Mouse (Mus musculus) heart, adult 2 months (tissue): Measurements from ENCODE around the gene Id1. TPM values are rescaled to one million over a fixed set of nuclear protein-coding genes. Genes with fewer than 3 reads are reported as not detected.

ENCODE experiments used
- DNase-seq, 2 experiments: peaks; one replicate each; pipeline ENCODE4 v3.0.0; 2021
- H3K27ac ChIP-seq: fragments of 200-600 bp; 2 replicates; pipeline ENCODE4 v1.8.1; 2022
- H3K27me3 ChIP-seq: fragments of 200-500 bp; 2 replicates; pipeline ENCODE4 v1.6.1; 2012; ENCODE audit warnings: mild to moderate bottlenecking, low read length, inconsistent platforms, mixed read lengths; ENCODE audit not compliant: control insufficient read depth, insufficient read depth
- H3K36me3 ChIP-seq: fragments of 200-500 bp; 2 replicates; pipeline ENCODE4 v1.6.1; 2012; ENCODE audit warnings: low read length, inconsistent platforms; ENCODE audit not compliant: control insufficient read depth, insufficient read depth
- H3K4me1 ChIP-seq: fragments of 200-500 bp; 2 replicates; pipeline ENCODE4 v1.6.1; 2011; ENCODE audit warnings: low read length; ENCODE audit not compliant: control insufficient read depth, insufficient read depth
- H3K4me3 ChIP-seq: fragments of 200-600 bp; 2 replicates; pipeline ENCODE4 v1.8.1; 2022
- H3K79me2 ChIP-seq: fragments of 200-500 bp; replicated peaks from 2 replicates; pipeline ENCODE4 v1.6.1; 2012; ENCODE audit warnings: mild to moderate bottlenecking, inconsistent platforms, low read length, moderate library complexity, mixed read lengths; ENCODE audit not compliant: control insufficient read depth, insufficient read depth
- H3K9ac ChIP-seq: fragments of 200-500 bp; 2 replicates; pipeline ENCODE4 v1.6.1; 2012; ENCODE audit warnings: low read depth, mild to moderate bottlenecking, control low read depth, inconsistent platforms, low read length, mixed read lengths
- CTCF ChIP-seq: fragments of 200-600 bp; IDR thresholded peaks from 2 replicates; pipeline ENCODE4 v1.8.1; 2022; ENCODE audit warnings: antibody characterized with exemption, mild to moderate bottlenecking, moderate library complexity
- EP300 ChIP-seq: fragments of 200-500 bp; IDR thresholded peaks from 2 replicates; pipeline ENCODE4 v1.6.1; 2011; ENCODE audit warnings: low read depth, low read length, control low read depth; ENCODE audit not compliant: insufficient read depth
- POLR2A ChIP-seq: fragments of 200-500 bp; IDR thresholded peaks from 2 replicates; pipeline ENCODE4 v1.6.1; 2011; ENCODE audit warnings: mild to moderate bottlenecking, low read depth, low read length, control low read depth; ENCODE audit not compliant: insufficient read depth
- WGBS: fragments of 180-500 bp; shearing (Covaris S2); methylation state at CpG from one replicate; pipeline ENCODE4 v1.1.7; 2018; 5-methylcytosine and 5-hydroxymethylcytosine counted together
- intact Hi-C: fragments of 180-260 bp; cut with DNase I; formaldehyde crosslinking; loops from one replicate; pipeline ENCODE4 v1.15.1; 2025
- polyA plus RNA-seq: library from polyadenylated mRNA; depleted of rRNA; stranded (reverse); fragments of >200 nt; gene quantifications from 2 replicates; pipeline ENCODE4 v1.2.3, GENCODE M21; 2012
- total RNA-seq, 2 experiments: library from RNA; stranded (reverse); gene quantifications; 2 replicates each; pipeline ENCODE4 v1.2.3; 2021

The Id1 gene
- total and polyA plus RNA-seq, 3 experiments = 56.5 to 113 (median 59.8) TPM

- peaks cover 3% of the 10 kb centered on the region; the same call in 1 of the 2 replicates for H3K4me1 ChIP-seq
- no peaks in the 10 kb centered on the region for H3K27me3 ChIP-seq
- 72% methylated on average over 7 of the region's 7 CpGs for WGBS
- no peak for TF ChIP-seq EP300
- no peak for TF ChIP-seq CTCF
- no peak for TF ChIP-seq POLR2A
- no peak overlapping the region for H3K9ac ChIP-seq
- no peaks in the 10 kb centered on the region for H3K36me3 ChIP-seq
- no peaks in the 10 kb centered on the region for H3K79me2 ChIP-seq
- no peak overlapping the region for H3K4me3 ChIP-seq
- no peak for DNase-seq
- H3K27ac ChIP-seq = no peak overlapping the region
- intact Hi-C loops = loop anchor here (10.0 kb wide), 1 partner anchor 155 kb away; no protein-coding TSS in a partner anchor
Observed at GRCm38 (mm10) chr2:152769677-152770076, 33.6 kb downstream of the Id1 start.

GRCm38 (mm10) chr2:152771571-152771970, 35.5 kb downstream of the Id1 start:
- intact Hi-C loops = no loop called here
- H3K27me3 ChIP-seq = no peaks in the 10 kb centered on the region
- H3K36me3 ChIP-seq = no peaks in the 10 kb centered on the region
- TF ChIP-seq EP300 (no peak), POLR2A (no peak), CTCF (no peak)
- no peak overlapping the region for H3K4me3 ChIP-seq
- no peak for DNase-seq
- no peak overlapping the region for H3K9ac ChIP-seq
- no peak overlapping the region for H3K27ac ChIP-seq
- H3K4me1 ChIP-seq = peaks cover 1% of the 10 kb centered on the region; the same call in 1 of the 2 replicates
- 87% methylated on average over 9 of the region's 9 CpGs for WGBS
- H3K79me2 ChIP-seq = no peaks in the 10 kb centered on the region

- Histone ChIP-seq H3K79me2 (no peaks in the 10 kb centered on the region), H3K36me3 (no peaks in the 10 kb centered on the region), H3K9ac (no peak overlapping the region), H3K4me3 (no peak overlapping the region), H3K27ac (no peak overlapping the region), H3K27me3 (no peaks in the 10 kb centered on the region), H3K4me1 (peaks cover 1% of the 10 kb centered on the region; the same call in 1 of the 2 replicates)
- 11% methylated on average over 1 of the region's 1 CpGs for WGBS
- no peak for TF ChIP-seq POLR2A
- TF ChIP-seq EP300 = no peak
- no peak for TF ChIP-seq CTCF
- intact Hi-C loops = no loop called here
- no peak for DNase-seq
Observed at GRCm38 (mm10) chr2:152772231-152772630, 36.2 kb downstream of the Id1 start.

DNA sequence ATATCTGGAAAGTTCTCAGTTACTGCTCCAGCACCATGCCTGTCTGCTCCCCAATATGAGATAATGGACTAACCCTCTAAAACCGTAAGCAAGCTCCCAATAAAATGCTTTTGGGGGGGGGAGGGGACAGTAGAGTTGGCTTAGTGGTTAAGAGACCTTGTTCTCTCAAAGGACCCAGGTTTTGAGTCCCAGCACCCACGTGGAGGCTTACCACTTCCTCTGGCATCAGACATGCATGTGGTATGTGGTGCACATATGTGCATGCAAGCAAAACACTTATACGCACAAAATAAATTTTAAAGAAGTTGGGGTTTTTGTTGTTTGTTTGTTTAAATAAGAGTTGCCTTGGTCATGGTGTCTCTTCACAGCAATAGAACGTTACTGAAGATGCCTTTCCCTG, 39.3 kb downstream of the Id1 start:
- no peak for TF ChIP-seq CTCF
- TF ChIP-seq POLR2A = no peak
- no peak for TF ChIP-seq EP300
- DNase-seq = no peak
- Histone ChIP-seq H3K4me3 (no peak overlapping the region), H3K4me1 (no peaks in the 10 kb centered on the region; the same call in 1 of the 2 replicates), H3K79me2 (no peaks in the 10 kb centered on the region), H3K36me3 (peaks cover 2% of the 10 kb centered on the region; the same call in 1 of the 2 replicates), H3K27me3 (no peaks in the 10 kb centered on the region), H3K9ac (no peak overlapping the region), H3K27ac (no peak overlapping the region)
- intact Hi-C loops = no loop called here
- 75% methylated on average over 4 of the region's 4 CpGs for WGBS

- no peak for TF ChIP-seq POLR2A
- no peak for TF ChIP-seq EP300
- TF ChIP-seq CTCF = no peak
- intact Hi-C loops = no loop called here
- no peak overlapping the region for H3K4me3 ChIP-seq
- whole genome bisulfite sequencing = 86% methylated on average over 3 of the region's 3 CpGs
- H3K79me2 ChIP-seq = no peaks in the 10 kb centered on the region
- no peak overlapping the region for H3K27ac ChIP-seq
- H3K4me1 ChIP-seq = peaks cover 4% of the 10 kb centered on the region
- no peak overlapping the region for H3K9ac ChIP-seq
- H3K36me3 ChIP-seq = peaks cover 5% of the 10 kb centered on the region
- DNase-seq = no peak
- no peaks in the 10 kb centered on the region for H3K27me3 ChIP-seq
Observed at GRCm38 (mm10) chr2:152776019-152776418, 40.0 kb downstream of the Id1 start.

- intact Hi-C loops = no loop called here
- no peak for DNase-seq
- H3K79me2 ChIP-seq = no peaks in the 10 kb centered on the region
- no peak overlapping the region for H3K9ac ChIP-seq
- H3K36me3 ChIP-seq = peaks cover 9% of the 10 kb centered on the region
- H3K4me3 ChIP-seq = no peak overlapping the region
- 80% methylated on average over 2 of the region's 2 CpGs for WGBS
- no peak overlapping the region for H3K27ac ChIP-seq
- H3K27me3 ChIP-seq = no peaks in the 10 kb centered on the region
- H3K4me1 ChIP-seq = peaks cover 7% of the 10 kb centered on the region
- no peak for TF ChIP-seq EP300
Observed at GRCm38 (mm10) chr2:152776435-152776834, 40.4 kb downstream of the Id1 start.

GRCm38 (mm10) chr2:152777081-152777480, 41.0 kb downstream of the Id1 start:
- Histone ChIP-seq H3K4me3 (no peak overlapping the region), H3K36me3 (peaks cover 12% of the 10 kb centered on the region), H3K9ac (no peak overlapping the region), H3K79me2 (no peaks in the 10 kb centered on the region), H3K27ac (no peak overlapping the region), H3K4me1 (peaks cover 9% of the 10 kb centered on the region), H3K27me3 (no peaks in the 10 kb centered on the region)
- no peak for DNase-seq
- 98% methylated on average over 3 of the region's 3 CpGs for WGBS
- intact Hi-C loops = no loop called here
- TF ChIP-seq EP300 (no peak), CTCF (no peak), POLR2A (no peak)
